Mouse (Mus musculus): ENCODE data around the gene Tsr2. TPM values are rescaled to one million over a fixed set of nuclear protein-coding genes. Genes with fewer than 3 reads are reported as not detected.

The Tsr2 gene
- polyA plus RNA-seq, 1 experiment from 2014 or later = 40.7 TPM

Other genes with a start within 250 kb of the Tsr2 start
- gene Gnl3l, start 79.2 kb downstream of the Tsr2 start, polyA plus RNA-seq (2016; fragmentation: Nextera tagmentation; extraction: Ambion mirVana) = 29.4 and 32.9 TPM in 2 replicates
- 6.7 and 9.3 TPM in 2 replicates for gene Fgd1, start 50.4 kb downstream of the Tsr2 start, polyA plus RNA-seq (2016; fragmentation: Nextera tagmentation; extraction: Ambion mirVana)
- gene Wnk3, start 101.5 kb upstream of the Tsr2 start, polyA plus RNA-seq (2016; fragmentation: Nextera tagmentation; extraction: Ambion mirVana) = 2.2 and 3.4 TPM in 2 replicates
- 3.3 and 4.6 TPM in 2 replicates for gene Fam120c, start 247.6 kb upstream of the Tsr2 start, polyA plus RNA-seq (2016; fragmentation: Nextera tagmentation; extraction: Ambion mirVana)

All from heart, embryonic 10.5 days (tissue).